Mouse (Mus musculus) embryo, embryonic 10.5 days (tissue): ENCODE results near the gene 2410015M20Rik.
A peak's percentile ranks its signal among the peaks of the same experiment; 100 is the strongest.
"Not testable (repeated sequence)": the region's sequence is repeated elsewhere in the genome, so short reads cannot be mapped to it uniquely, and the experiment has no call there.

Source experiments
- DNase-seq: peaks from one replicate; pipeline ENCODE4 v3.0.0-alpha.2; 2015; ENCODE audit warnings: low spot score

2410015M20Rik gene

DNA sequence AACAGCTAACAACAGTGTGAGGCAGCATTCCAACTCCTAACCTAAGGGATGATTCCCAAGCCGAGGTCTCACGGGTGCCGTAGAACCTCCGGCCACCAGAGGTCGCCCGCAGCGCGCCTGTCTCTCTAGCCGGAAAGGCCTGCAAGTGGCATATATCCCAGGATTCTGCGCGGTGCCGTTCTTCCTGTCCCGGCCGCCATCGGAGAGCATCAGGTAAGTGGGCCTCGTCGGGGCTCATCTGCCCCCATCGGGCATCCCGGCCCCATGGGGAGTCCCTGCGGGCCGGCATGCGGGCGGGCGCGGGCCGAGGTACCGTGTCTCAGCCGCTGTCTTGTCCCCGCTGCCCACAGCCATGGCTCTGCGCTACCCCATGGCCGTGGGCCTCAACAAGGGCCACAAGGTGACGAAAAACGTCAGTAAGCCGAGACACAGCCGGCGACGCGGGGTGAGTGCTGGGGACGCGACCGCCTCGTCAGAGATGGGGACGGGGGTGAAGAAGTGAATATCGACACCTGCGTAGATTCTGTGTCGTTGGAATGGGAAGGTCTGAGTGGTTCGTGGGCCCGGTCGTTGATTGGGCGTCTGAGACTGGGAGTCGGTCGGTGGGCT, 3.8 kb upstream of the 2410015M20Rik start, which contains the start of gene Rpl36:
Gene Rpl36, plus strand, starts transcription at position 181 of the 609 bp plus-strand sequence.
- peak; percentile 95 for DNase-seq

GRCm38 (mm10) chr17:56612565-56612939, 3.0 kb upstream of the 2410015M20Rik start:
- not testable (repeated sequence) for DNase-seq

DNA sequence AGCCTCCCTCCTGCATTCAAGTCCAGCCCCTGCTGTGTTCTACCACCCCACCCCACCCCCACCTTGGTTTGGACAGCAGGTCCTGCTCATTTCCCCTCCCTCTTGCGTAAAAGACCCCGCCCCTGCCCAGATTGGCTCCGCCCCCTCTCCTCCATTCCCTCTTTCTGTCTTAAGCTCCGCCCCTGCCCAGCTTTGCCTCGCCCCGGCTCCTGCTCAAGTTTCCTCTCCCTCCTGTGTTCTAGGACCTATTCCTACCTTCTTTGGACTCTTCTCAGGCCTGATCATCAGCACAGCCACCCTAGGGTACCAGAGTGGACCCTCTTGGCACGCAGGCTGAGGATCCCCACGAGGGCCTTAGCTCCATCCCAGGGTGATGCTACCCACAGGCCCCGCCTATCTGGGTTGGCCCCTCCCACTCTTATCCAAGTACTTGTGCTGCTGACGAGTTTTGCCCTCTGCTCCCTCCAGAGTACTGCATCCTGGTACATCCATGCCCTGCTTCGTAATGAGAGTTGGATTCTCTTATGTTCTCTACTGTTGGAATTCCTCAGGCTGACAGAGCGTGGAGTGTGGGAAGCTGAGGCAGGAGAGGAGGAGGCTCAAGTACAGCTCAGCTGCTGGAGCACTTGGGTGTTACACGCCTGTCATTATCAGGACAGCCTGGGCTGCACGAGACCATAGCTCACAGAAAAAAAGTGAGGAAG, 2.4 kb upstream of the 2410015M20Rik start:
- DNase-seq: peak; percentile 76

DNA sequence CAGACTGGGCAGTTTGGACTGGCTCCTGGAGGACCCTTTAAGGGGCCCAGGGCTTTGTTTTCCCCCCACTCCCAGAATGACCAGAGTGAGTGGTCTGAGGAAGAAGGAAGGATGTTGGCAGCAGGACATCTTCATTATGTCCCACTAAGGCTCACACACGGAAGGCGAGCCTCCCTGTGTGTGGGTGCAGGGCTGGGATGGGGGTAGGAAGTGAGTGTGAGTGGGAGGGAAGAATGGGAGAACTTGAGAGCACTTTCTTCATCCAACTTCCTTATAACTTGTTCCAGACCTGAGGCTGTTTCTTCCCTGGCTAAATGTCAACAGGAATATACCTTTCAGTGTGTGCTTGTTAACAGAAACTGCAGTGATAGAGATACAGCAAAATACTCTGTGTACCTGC, 1.8 kb upstream of the 2410015M20Rik start:
- no peak for DNase-seq

GRCm38 (mm10) chr17:56608699-56609098, 872 bp downstream of the 2410015M20Rik start:
- DNase-seq: no peak

- DNase-seq: no peak
Observed at GRCm38 (mm10) chr17:56607521-56608062, 2.0 kb downstream of the 2410015M20Rik start.

GRCm38 (mm10) chr17:56605431-56605830, 4.1 kb downstream of the 2410015M20Rik start:
- no peak for DNase-seq

GRCm38 (mm10) chr17:56604422-56604821, 5.1 kb downstream of the 2410015M20Rik start:
- DNase-seq: no peak

- DNase-seq: no peak
Observed at GRCm38 (mm10) chr17:56604070-56604380, 5.5 kb downstream of the 2410015M20Rik start.

DNA sequence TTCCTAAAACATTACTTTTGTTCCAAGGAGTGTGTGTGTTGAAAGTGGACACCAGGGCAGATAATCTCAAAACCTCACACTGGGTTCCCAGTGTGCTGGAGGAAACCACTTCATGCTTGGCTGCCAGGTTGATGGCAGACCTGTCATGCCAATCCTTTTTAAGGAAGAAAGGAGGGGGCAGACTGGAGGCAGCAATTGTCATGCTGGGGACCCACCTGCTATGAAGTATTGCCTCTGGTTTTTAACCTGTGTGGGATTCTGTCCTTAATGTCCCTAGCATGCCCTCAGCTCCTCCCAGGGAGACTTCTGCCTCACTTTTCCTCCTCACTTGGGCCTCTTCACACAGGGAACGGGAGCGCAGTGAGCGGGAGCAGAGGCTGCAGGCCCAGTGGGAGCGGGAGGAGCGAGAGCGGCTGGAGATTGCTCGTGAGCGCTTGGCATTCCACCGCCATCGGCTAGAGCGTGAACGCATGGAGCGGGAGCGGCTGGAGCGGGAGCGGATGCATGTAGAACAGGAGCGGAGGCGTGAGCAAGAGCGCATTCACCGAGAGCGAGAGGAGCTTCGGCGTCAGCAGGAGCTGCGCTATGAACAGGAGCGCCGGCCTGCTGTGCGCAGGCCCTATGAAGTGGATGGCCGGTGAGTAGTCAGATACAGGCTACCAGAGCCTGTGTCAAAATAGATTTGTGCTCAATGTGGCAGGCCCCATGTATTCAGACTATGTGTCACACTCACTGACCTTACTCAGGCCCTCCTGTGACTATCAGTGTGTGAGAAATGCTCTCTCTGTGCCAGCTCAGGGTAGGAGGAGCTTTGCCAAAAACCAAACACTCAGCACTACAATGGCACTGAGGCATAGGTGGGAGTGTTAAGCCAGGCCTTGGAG, 6.1 kb downstream of the 2410015M20Rik start:
- no peak for DNase-seq

DNA sequence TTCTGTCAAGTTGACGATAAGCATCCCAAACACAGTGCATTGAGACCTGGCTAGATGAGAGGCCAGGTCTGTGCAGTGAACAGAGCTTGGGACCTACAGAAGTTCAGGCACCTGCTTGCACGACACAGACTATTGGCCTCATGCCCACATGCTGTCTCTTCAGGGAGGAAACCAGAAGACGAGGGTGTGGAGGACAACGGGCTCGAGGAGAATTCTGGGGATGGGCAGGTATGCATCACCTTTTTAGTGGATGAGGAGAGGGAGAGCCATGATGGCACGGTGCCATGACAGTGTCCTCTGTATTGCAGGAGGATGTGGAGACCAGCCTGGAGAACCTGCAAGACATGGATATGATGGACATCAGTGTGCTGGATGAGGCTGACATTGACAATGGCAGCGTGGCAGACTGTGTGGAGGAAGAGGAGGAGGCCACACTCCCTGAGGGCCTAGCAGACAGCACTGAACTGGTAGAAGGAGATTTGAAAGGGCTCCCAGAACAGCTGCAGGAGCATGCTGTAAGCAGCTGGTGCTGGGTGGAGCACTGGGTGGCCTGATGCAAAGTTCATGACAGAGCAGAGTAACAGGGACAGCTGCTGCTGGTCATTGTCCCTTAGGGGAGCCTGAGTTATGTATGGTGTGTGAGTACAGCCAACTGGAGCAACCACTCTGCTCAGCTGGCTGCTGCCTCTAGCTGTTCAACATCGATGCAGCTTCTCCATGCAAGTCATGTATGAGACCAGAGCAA, 15.9 kb downstream of the 2410015M20Rik start:
- DNase-seq: no peak

DNA sequence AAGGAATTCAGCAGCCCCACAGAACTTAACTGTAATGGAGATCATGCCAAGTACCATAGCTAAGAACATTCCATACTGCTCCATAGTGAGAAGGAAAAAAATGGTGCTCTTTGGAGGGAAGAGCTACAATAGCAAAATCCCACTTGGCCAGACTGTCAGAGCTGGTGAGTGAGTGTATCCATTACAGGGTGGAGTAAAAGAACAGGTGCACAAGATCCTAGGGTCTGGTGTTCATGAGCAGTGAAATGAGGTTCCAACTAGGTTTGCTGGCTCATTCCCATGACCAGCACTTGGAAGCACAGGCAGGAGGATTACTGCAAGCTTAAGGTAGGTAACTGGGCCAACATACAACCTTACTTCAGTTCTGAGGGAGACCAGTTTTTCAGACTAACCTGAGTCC, 17.0 kb downstream of the 2410015M20Rik start:
- no peak for DNase-seq

DNA sequence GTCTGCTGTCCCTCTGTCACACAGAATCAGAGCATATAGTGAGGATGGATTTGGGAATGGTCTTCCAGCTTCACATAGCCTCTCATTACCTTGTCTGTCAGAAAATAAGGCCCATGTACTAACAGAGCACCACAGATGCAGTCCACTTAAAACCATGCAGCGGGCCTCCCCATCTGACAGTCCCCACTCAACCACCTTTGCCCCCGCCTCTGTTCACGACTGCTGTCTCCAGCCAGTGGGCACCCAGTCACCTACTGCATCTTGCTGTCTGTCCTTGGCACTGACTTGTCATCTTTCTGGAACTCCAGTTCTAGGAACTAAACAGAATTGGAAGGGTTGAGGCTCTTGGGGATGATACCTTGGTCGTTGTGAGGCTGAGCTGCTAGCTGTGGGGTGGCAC, 20.6 kb downstream of the 2410015M20Rik start:
- DNase-seq: no peak

- DNase-seq: no peak
Observed at GRCm38 (mm10) chr17:56587773-56588172, 21.8 kb downstream of the 2410015M20Rik start.

GRCm38 (mm10) chr17:56585171-56585821, 24.3 kb downstream of the 2410015M20Rik start:
- DNase-seq: peak; percentile 52

GRCm38 (mm10) chr17:56584257-56585130, 25.1 kb downstream of the 2410015M20Rik start, which contains the start of the genes Safb2 and Safb:
TSS of gene Safb2 (minus strand) at chr17:56584585.
TSS of gene Safb (plus strand) at chr17:56584825.
- peak; percentile 98 for DNase-seq

DNA sequence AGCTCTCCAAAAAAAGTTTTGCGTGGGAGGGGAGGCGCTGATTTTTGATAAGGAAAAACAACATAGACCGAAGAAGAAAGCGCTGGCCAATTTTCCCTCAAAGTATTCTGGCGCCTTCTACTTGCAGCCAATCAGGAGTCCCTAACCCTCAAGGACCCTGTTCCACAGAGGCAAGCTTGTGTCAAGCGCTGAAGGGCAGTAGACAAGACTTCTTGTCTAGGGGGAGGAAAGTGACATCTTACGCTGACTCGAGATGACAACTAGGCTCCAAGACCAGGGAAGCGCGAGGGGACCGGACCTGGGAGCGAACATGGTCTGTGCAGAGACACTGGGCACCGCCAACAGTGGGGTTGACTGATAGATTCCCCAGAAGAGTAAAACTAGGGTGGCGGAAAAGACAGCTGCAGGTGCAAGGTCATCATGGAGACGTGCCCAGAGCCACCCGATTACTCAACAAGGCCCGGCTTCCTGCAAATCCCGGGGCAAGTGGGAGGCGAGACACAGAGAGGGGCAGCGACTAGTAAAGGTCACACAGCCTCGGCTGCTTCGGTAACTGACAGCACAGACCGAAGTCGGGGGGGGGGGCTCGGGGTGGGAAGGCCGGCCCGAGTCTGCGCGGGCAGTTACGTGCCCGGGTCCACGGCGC, 25.8 kb downstream of the 2410015M20Rik start:
- peak; percentile 55 for DNase-seq

DNA sequence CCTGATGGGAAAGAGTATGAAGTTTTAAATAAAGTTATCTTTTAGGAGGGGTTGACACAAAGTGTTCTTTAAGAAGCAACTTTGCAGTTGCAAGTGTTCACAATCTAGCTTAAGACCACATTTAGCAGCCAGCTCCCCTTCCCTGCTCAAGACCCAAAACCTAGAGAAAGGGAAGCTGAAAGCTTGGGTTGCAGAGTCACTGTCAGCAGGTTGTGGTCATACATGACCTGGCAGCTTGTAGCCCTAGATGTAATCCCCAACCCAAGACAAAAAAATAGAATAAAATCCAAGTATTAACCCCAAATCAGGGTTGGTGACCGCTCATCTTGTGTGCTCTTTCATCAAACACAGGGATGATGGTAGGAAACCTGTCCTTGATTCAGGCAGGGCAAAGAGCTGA, 26.5 kb downstream of the 2410015M20Rik start:
- no peak for DNase-seq

GRCm38 (mm10) chr17:56572939-56573338, 36.6 kb downstream of the 2410015M20Rik start:
- no peak for DNase-seq

GRCm38 (mm10) chr17:56572154-56572553, 37.4 kb downstream of the 2410015M20Rik start:
- no peak for DNase-seq
